In genomic region chr10:99644981-99645380, GRCm38 (mm10) we compare ENCODE assay signal across 10 mouse cellular contexts.
DNase-seq lines count a peak whose midpoint lies in the region; ATAC-seq and TF ChIP-seq lines count a peak whose summit lies in the region.
"Had no signal": no experiment of that assay in that cellular context is flagged by ENCODE, and none has a peak within 500 bp of the region (broad histone marks: within the 10 kb centered on the region; RNA-seq: fewer than 3 reads in every experiment).

No protein-coding gene starts in this region.

- TF ChIP-seq EP300 in heart, postnatal 0 days (IDR thresholded peaks at IDR 0.05; ENCODE audit: low read depth), result no peak

- no peak for DNase-seq in heart, postnatal 0 days (ENCODE audit: low spot score)
- DNase-seq in heart, adult 9 months (ENCODE audit: low spot score in 2 of 2), result no peak
- peak; percentile 55 for DNase-seq in lung, embryonic 14.5 days
- no peak for DNase-seq in lung, postnatal 25 days (ENCODE audit: low spot score)
- peak; percentile 41 for DNase-seq in NIH3T3 (ENCODE audit: low read depth)
- DNase-seq in left cerebral cortex, postnatal 25 days (ENCODE audit: low spot score in 2 of 2), result no peak
- no peak for DNase-seq in left cerebral cortex, adult 11 months (ENCODE audit: low spot score)

- no peaks in the 10 kb centered on the region for H3K36me3 ChIP-seq in heart, postnatal 0 days (replicated peaks; ENCODE audit: control insufficient read depth, insufficient read depth, low read length)
- no peaks in the 10 kb centered on the region for H3K36me3 ChIP-seq in lung, embryonic 14.5 days (ENCODE audit: insufficient read depth)
- H3K36me3 ChIP-seq: heart, embryonic 12.5 days had no signal

- H3K27me3 ChIP-seq in heart, postnatal 0 days (ENCODE audit: control insufficient read depth, insufficient read depth, low read length), result no peaks in the 10 kb centered on the region
- no peaks in the 10 kb centered on the region for H3K27me3 ChIP-seq in lung, embryonic 14.5 days (ENCODE audit: insufficient read depth, low read length)
- H3K27me3 ChIP-seq: heart, embryonic 12.5 days had no signal

- H3K27ac ChIP-seq in heart, postnatal 0 days (ENCODE audit: low read depth), result no peak overlapping the region
- H3K27ac ChIP-seq in lung, embryonic 14.5 days (ENCODE audit: low read depth), result no peak overlapping the region

- intact Hi-C loops in left cerebral cortex, postnatal 25 days (cut with DNase I), result loop anchor here (5.0 kb wide), 2 partner anchors 372 to 507 kb away; partner anchors contain the start of gene Kitl

- no peak overlapping the region for H3K4me3 ChIP-seq in heart, postnatal 0 days (ENCODE audit: low read depth, low read length)
- H3K4me3 ChIP-seq in lung, embryonic 14.5 days (ENCODE audit: low read depth, low read length), result no peak overlapping the region
- H3K4me3 ChIP-seq: heart, embryonic 12.5 days had no signal

- H3K9ac ChIP-seq in heart, postnatal 0 days (replicated peaks; ENCODE audit: low read depth, low read length), result no peak overlapping the region
- no peak overlapping the region for H3K9ac ChIP-seq in lung, embryonic 14.5 days
- H3K9ac ChIP-seq: heart, embryonic 12.5 days had no signal

- no peak for ATAC-seq in heart, postnatal 0 days (ENCODE audit: insufficient read depth, low read depth)
- no peak for ATAC-seq in lung, embryonic 14.5 days (ENCODE audit: insufficient read depth)
- ATAC-seq in megakaryocyte progenitor cell, adult 5-6 weeks (replicated peaks; ENCODE audit: poor library complexity), result peak; percentile 61; the same call in 1 of the 2 replicates
- ATAC-seq: midbrain, embryonic 16.5 days had no signal

- H3K9me3 ChIP-seq in heart, postnatal 0 days (replicated peaks; ENCODE audit: control insufficient read depth, low read length), result peaks cover 1% of the 10 kb centered on the region; the same call in 1 of the 2 replicates
- no peaks in the 10 kb centered on the region for H3K9me3 ChIP-seq in lung, embryonic 14.5 days (ENCODE audit: low read depth, low read length)
- H3K9me3 ChIP-seq: heart, embryonic 12.5 days had no signal

- H3K4me1 ChIP-seq in heart, postnatal 0 days (ENCODE audit: control insufficient read depth, insufficient read depth), result no peaks in the 10 kb centered on the region
- H3K4me1 ChIP-seq in lung, embryonic 14.5 days (ENCODE audit: insufficient read depth), result no peaks in the 10 kb centered on the region
- H3K4me1 ChIP-seq: heart, embryonic 12.5 days had no signal

- H3K4me2 ChIP-seq in heart, postnatal 0 days (ENCODE audit: low read depth, low read length), result no peak overlapping the region
- H3K4me2 ChIP-seq in lung, embryonic 14.5 days, result no peak overlapping the region
- H3K4me2 ChIP-seq: heart, embryonic 12.5 days had no signal

- peak; percentile 43 for TF ChIP-seq CTCF in heart, postnatal 0 days (IDR thresholded peaks at IDR 0.05; ENCODE audit: low read depth)
- TF ChIP-seq CTCF in lung, embryonic 14.5 days (IDR thresholded peaks at IDR 0.05; ENCODE audit: low read depth), result peak; percentile 62

- 47% methylated on average over 2 of the region's 2 CpGs for WGBS in heart, postnatal 0 days
- WGBS in lung, embryonic 14.5 days, result 42% methylated on average over 2 of the region's 2 CpGs

Comparison
In these comparisons a context has a peak if more than half of its experiments do, and no peak if none do; other contexts are left out.
1. DNase-seq: peak in lung, embryonic 14.5 days (single experiment) and NIH3T3 (single experiment); none in heart, postnatal 0 days (single experiment), heart, adult 9 months (0 of 2), lung, postnatal 25 days (single experiment), left cerebral cortex, postnatal 25 days (0 of 2) and left cerebral cortex, adult 11 months (single experiment).